7 mouse cellular contexts compared by ENCODE assay signal in the genomic region with DNA sequence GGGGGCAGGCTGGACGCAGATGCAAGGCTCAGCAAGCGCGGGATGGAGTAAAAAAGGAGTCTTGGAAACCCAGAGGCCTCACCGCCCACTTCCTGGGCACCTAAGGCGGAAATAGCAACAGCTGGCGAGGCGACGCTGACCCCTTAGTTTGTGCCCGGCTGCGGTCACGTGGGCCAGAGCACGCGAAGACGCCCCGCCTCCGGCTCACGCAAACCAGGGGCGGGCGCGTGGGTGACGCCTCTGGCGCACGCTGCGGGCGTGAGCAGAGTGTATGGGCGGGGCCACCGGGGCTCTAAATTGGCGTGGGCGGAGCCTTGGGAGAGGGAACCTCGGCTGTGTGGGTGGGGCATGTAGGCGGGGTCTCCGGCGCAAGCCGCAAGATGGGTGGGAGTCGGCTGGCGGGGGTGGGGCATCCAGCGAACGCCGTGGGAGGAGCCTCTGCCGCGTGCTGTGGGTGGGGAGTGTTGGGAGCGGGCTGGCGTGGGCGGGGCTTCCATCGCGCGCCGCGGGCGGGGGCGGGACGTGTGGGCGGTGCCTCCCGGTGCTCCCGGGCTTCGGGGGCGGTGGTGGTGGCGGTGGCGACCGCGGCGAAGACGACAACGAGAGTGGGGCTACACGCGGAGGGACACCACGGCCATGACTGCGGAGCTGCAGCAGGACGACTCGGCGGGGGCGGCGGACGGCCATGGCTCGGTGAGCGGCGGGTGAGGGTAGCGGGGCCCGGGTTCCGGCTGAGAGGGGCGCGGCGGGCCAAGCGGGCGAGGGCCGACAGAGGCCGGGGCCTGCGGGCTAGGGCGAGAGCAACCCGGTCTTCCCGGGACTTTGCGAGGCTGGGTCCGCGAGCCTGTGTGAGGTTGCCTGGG. TPM values are rescaled to one million over a fixed set of nuclear protein-coding genes. Genes with fewer than 3 reads are reported as not detected.
DNase-seq lines count a peak whose midpoint lies in the region; ATAC-seq lines count a peak whose summit lies in the region.

TSS of gene Usp28 (plus strand) at position 531 of the 863 bp plus-strand sequence.

- ATAC-seq in intestine, embryonic 15.5 days: peak; percentile 94

- no peaks in the 10 kb centered on the region for H3K27me3 ChIP-seq in intestine, embryonic 15.5 days (replicated peaks)
- H3K27me3 ChIP-seq in midbrain, embryonic 10.5 days (ENCODE audit: low read depth, poor library complexity, severe bottlenecking): no peaks in the 10 kb centered on the region

- peak within 1 kb of the TSS; percentile 82 for H3K4me2 ChIP-seq in intestine, embryonic 15.5 days (replicated peaks)

- peak within 1 kb of the TSS; percentile 86 for H3K27ac ChIP-seq in intestine, embryonic 15.5 days
- H3K27ac ChIP-seq in midbrain, embryonic 10.5 days (replicated peaks): peak within 1 kb of the TSS; percentile 94

- peak within 1 kb of the TSS; percentile 77 for H3K4me3 ChIP-seq in intestine, embryonic 15.5 days (replicated peaks)
- peak within 1 kb of the TSS; percentile 80 for H3K4me3 ChIP-seq in midbrain, embryonic 10.5 days

- DNase-seq in adrenal gland, adult 18-20 months (ENCODE audit: low spot score in 2 of 2): peak; percentile 98 to 99
- DNase-seq in embryo, embryonic 11 days: peak; percentile 100
- peak; percentile 99 for DNase-seq in gastrocnemius, postnatal 25 days
- peak; percentile 97 for DNase-seq in left cerebral cortex, postnatal 25 days (ENCODE audit: low spot score in 2 of 2)
- DNase-seq in midbrain, embryonic 10.5 days (ENCODE audit: low spot score): peak; percentile 99
- peak; percentile 98 for DNase-seq in right cerebral cortex, postnatal 4 days

- intact Hi-C loops in left cerebral cortex, postnatal 25 days (cut with DNase I): loop anchor here (5.0 kb wide), 1 partner anchor 248 kb away; no protein-coding TSS in a partner anchor

- H3K4me1 ChIP-seq in intestine, embryonic 15.5 days (replicated peaks): peaks cover 9% of the 10 kb centered on the region; the same call in 1 of the 2 replicates
- peaks cover 46% of the 10 kb centered on the region for H3K4me1 ChIP-seq in midbrain, embryonic 10.5 days

- peak within 1 kb of the TSS; percentile 75 for H3K9ac ChIP-seq in intestine, embryonic 15.5 days

- H3K9me3 ChIP-seq in intestine, embryonic 15.5 days: no peaks in the 10 kb centered on the region
- H3K9me3 ChIP-seq in midbrain, embryonic 10.5 days (replicated peaks): no peaks in the 10 kb centered on the region

- no peaks in the 10 kb centered on the region for H3K36me3 ChIP-seq in intestine, embryonic 15.5 days
- H3K36me3 ChIP-seq in midbrain, embryonic 10.5 days: peaks cover 6% of the 10 kb centered on the region

- WGBS in intestine, embryonic 15.5 days: under 1% methylated on average over 82 of the region's 94 CpGs
- under 1% methylated on average over 92 of the region's 94 CpGs for WGBS in midbrain, embryonic 10.5 days

RNA-seq across cellular contexts. Expression of gene Usp28, which starts in this region (rescaled TPM):
- total RNA-seq in adrenal gland, adult 18-20 months (2021): 1 to 10 TPM; 9.1 to 9.7 TPM
- total RNA-seq in gastrocnemius, postnatal 25 days (2021): 10 to 100 TPM; 63.8 to 92.9 TPM
- polyA plus RNA-seq in intestine, embryonic 15.5 days (2015; fragmentation: Nextera tagmentation; extraction: Ambion mirVana): 19.0 and 19.2 TPM in 2 replicates
- total RNA-seq in left cerebral cortex, postnatal 25 days (2021): 10 to 100 TPM; 41.3 to 54.3 TPM
- polyA plus RNA-seq in midbrain, embryonic 10.5 days (2016; fragmentation: Nextera tagmentation; extraction: Ambion mirVana): 53.3 and 55.7 TPM in 2 replicates

Comparison
In these comparisons a context has a peak if more than half of its experiments do, and no peak if none do; other contexts are left out.
1. Peak in every context shown above with its lines: DNase-seq, ATAC-seq, H3K4me3 ChIP-seq and H3K27ac ChIP-seq.